Mouse (Mus musculus) liver, embryonic 13.5 days (tissue): ENCODE measurements at regions not wholly inside any gene's neighbourhood (a gene's known extent, or its start where the extent isn't known, plus 50 kb on each side); places are given as distances from the start of the nearest gene placed in this dataset.

Experiments used
- ATAC-seq: fragments of 200-750 bp; cut with Nextera tagmentation; 2 replicates; pipeline ENCODE4 v1.8.0; 2017; ENCODE audit warnings: low read depth, mild to moderate bottlenecking, moderate number of reproducible peaks, moderate library complexity
- DNase-seq: peaks from one replicate; pipeline ENCODE4 v3.0.0; 2022
- H3K27ac ChIP-seq: fragments of 300-500 bp; sonication (generic); 2 replicates; pipeline ENCODE4 v1.5.1; 2015; ENCODE audit warnings: moderate library complexity, mild to moderate bottlenecking, inconsistent platforms
- H3K27me3 ChIP-seq: fragments of 300-500 bp; sonication (generic); 2 replicates; pipeline ENCODE4 v1.6.1; 2015; ENCODE audit warnings: mild to moderate bottlenecking, inconsistent platforms
- H3K36me3 ChIP-seq: fragments of 300-500 bp; sonication (generic); 2 replicates; pipeline ENCODE4 v1.6.1; 2015; ENCODE audit warnings: mild to moderate bottlenecking, inconsistent platforms
- H3K4me1 ChIP-seq: fragments of 300-500 bp; sonication (generic); replicated peaks from 2 replicates; pipeline ENCODE4 v1.6.1; 2015; ENCODE audit warnings: inconsistent platforms
- H3K4me2 ChIP-seq: fragments of 300-500 bp; sonication (generic); 2 replicates; pipeline ENCODE4 v1.6.1; 2015; ENCODE audit warnings: inconsistent platforms, mild to moderate bottlenecking, moderate library complexity
- H3K4me3 ChIP-seq: fragments of 300-500 bp; sonication (generic); replicated peaks from 2 replicates; pipeline ENCODE4 v1.5.1; 2015; ENCODE audit warnings: mild to moderate bottlenecking, inconsistent platforms
- H3K9ac ChIP-seq: fragments of 300-500 bp; sonication (generic); 2 replicates; pipeline ENCODE4 v1.6.1; 2015; ENCODE audit warnings: mild to moderate bottlenecking, inconsistent platforms
- H3K9me3 ChIP-seq: fragments of 300-500 bp; sonication (generic); replicated peaks from 2 replicates; pipeline ENCODE4 v1.6.1; 2016; ENCODE audit warnings: inconsistent platforms
- WGBS: fragments of 180-500 bp; shearing (Covaris S2); methylation state at CpG from one replicate; pipeline ENCODE4 v1.1.7; 2015; ENCODE audit not compliant: insufficient replicate concordance; 5-methylcytosine and 5-hydroxymethylcytosine counted together

- no peak overlapping the region for H3K9ac ChIP-seq
- 3% methylated on average over 4 of the region's 4 CpGs for WGBS
- H3K27me3 ChIP-seq = no peaks in the 10 kb centered on the region
- no peak overlapping the region for H3K4me3 ChIP-seq
- H3K27ac ChIP-seq = no peak overlapping the region
- H3K4me1 ChIP-seq = peaks cover 14% of the 10 kb centered on the region
- DNase-seq (peak; percentile 18), ATAC-seq (peak; percentile 61)
- no peak overlapping the region for H3K4me2 ChIP-seq
- no peaks in the 10 kb centered on the region for H3K36me3 ChIP-seq
- 0 out of 2 replicates have a peak, but pooled peaks cover 4% of the 10 kb centered on the region for H3K9me3 ChIP-seq
Observed at GRCm38 (mm10) chr9:115656994-115657713, 252.1 kb upstream of the Gadl1 start.

DNA sequence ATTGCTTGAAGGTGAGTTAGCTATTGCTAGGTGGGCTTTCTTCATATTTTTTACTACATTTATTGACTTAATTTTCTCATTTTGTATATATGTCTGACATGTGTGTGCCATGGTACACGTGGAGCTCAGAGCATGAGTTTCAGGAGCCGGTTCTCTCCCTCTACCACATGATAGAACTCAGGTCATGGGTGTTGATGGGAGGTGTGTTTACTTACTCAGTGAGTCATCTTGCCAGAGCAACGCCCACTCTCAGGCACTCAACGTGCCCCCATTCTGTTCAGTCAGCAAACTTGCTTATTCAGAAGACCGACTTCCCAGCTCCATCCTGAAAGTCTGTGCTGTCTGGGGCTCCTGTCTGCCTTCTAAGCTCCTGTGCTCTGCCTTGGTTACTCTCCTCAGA is 250.8 kb upstream of the Gadl1 start:
- H3K27ac ChIP-seq = no peak overlapping the region
- WGBS = 67% methylated on average over 5 of the region's 5 CpGs
- no peak overlapping the region for H3K4me3 ChIP-seq
- H3K36me3 ChIP-seq = no peaks in the 10 kb centered on the region
- DNase-seq (no peak), ATAC-seq (no peak)
- H3K9me3 ChIP-seq = no peaks in the 10 kb centered on the region
- H3K9ac ChIP-seq = no peak overlapping the region
- peaks cover 14% of the 10 kb centered on the region for H3K4me1 ChIP-seq
- H3K4me2 ChIP-seq = no peak overlapping the region
- no peaks in the 10 kb centered on the region for H3K27me3 ChIP-seq

- Histone ChIP-seq H3K4me1 (peaks cover 14% of the 10 kb centered on the region), H3K9ac (no peak overlapping the region), H3K9me3 (no peaks in the 10 kb centered on the region), H3K4me3 (no peak overlapping the region), H3K27ac (no peak overlapping the region), H3K27me3 (no peaks in the 10 kb centered on the region), H3K4me2 (no peak overlapping the region), H3K36me3 (no peaks in the 10 kb centered on the region)
- ATAC-seq (no peak), DNase-seq (no peak)
- WGBS = 81% methylated on average over 1 of the region's 1 CpGs
Observed at GRCm38 (mm10) chr9:115660371-115660770, 248.9 kb upstream of the Gadl1 start.

GRCm38 (mm10) chr9:115661834-115662425 is 247.3 kb upstream of the Gadl1 start:
- H3K4me2 ChIP-seq = no peak overlapping the region
- H3K36me3 ChIP-seq = no peaks in the 10 kb centered on the region
- H3K4me3 ChIP-seq = no peak overlapping the region
- DNase-seq (no peak), ATAC-seq (no peak)
- no peaks in the 10 kb centered on the region for H3K9me3 ChIP-seq
- H3K9ac ChIP-seq = no peak overlapping the region
- H3K27me3 ChIP-seq = no peaks in the 10 kb centered on the region
- peaks cover 9% of the 10 kb centered on the region for H3K4me1 ChIP-seq
- WGBS = 63% methylated on average over 5 of the region's 5 CpGs
- H3K27ac ChIP-seq = no peak overlapping the region

DNA sequence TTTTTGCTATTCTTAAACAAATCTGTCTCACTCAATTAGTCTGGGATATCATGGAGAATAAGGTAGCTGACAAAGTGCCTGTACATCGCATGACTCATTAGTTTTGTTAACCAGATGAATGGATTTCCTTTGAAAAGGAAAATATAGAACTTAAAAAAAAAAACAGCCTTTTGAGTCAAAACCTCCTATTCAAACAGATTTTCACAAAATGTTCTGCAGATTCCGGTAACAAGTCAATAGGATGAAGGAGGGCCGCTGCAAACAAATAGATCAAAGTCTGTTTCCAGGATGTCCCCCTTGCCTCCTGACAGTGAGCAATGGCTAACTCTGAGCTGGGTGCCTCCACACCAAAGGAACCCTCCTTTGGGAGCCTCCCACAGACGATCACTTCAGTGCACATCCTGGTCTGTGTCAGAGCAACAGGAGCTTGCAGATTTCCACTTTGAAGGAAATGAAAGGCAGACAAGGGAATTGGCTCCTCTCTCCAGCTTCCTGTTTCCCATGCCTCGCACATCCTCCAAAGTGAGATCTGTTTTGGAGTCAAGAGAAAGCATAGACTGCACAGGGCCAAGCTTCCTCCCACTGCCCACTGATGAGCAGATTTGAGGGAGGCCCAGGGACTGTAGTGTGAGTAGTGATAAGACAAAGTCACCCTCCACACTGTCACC is 243.8 kb upstream of the Gadl1 start:
- no peaks in the 10 kb centered on the region for H3K27me3 ChIP-seq
- no peak overlapping the region for H3K27ac ChIP-seq
- H3K9ac ChIP-seq = no peak overlapping the region

GRCm38 (mm10) chr9:115666530-115666929 is 242.7 kb upstream of the Gadl1 start:
- Histone ChIP-seq H3K4me2 (no peak overlapping the region), H3K36me3 (no peaks in the 10 kb centered on the region), H3K9me3 (no peaks in the 10 kb centered on the region), H3K27me3 (no peaks in the 10 kb centered on the region), H3K9ac (no peak overlapping the region), H3K4me3 (no peak overlapping the region), H3K4me1 (no peaks in the 10 kb centered on the region), H3K27ac (no peak overlapping the region)
- ATAC-seq (no peak), DNase-seq (no peak)
- 80% methylated on average over 3 of the region's 3 CpGs for WGBS

More for the DNA sequence above, 243.8 kb upstream of the Gadl1 start:
- H3K9me3 ChIP-seq = no peaks in the 10 kb centered on the region
- no peak for ATAC-seq
- H3K36me3 ChIP-seq = no peaks in the 10 kb centered on the region
- H3K4me2 ChIP-seq = no peak overlapping the region
- WGBS = 35% methylated on average over 5 of the region's 5 CpGs
- H3K4me3 ChIP-seq = no peak overlapping the region
- DNase-seq = no peak
- H3K4me1 ChIP-seq = no peaks in the 10 kb centered on the region

GRCm38 (mm10) chr9:115680703-115681576 is 228.3 kb upstream of the Gadl1 start:
- Histone ChIP-seq H3K27ac (no peak overlapping the region; the same call in 1 of the 2 replicates), H3K4me2 (no peak overlapping the region)
- WGBS = 17% methylated on average over 9 of the region's 9 CpGs

DNA sequence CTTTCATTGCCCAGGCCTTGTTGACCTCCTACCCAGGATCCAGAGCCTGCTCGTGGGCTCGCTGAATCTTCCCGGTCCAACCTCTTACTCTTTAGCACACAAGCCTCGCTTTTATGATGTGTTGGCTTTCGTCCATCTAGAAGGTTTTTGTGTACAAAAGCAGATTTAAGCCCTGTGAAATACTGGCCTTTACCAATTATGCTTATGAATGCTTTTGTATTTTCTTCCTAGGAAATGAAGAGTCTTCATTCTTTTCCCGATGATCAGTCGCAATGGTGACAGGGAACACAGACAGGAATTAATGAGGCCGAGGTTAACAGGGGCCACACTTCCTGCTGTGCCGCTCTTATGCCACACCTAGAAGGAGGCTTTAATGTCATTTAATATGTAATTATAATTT is 227.4 kb upstream of the Gadl1 start:
- ATAC-seq = no peak
- no peak overlapping the region for H3K4me3 ChIP-seq
- 55% methylated on average over 9 of the region's 9 CpGs for WGBS
- DNase-seq = no peak
- H3K4me2 ChIP-seq = no peak overlapping the region
- H3K9me3 ChIP-seq = no peaks in the 10 kb centered on the region
- no peaks in the 10 kb centered on the region for H3K27me3 ChIP-seq
- H3K27ac ChIP-seq = no peak overlapping the region
- peaks cover 19% of the 10 kb centered on the region; the same call in 1 of the 2 replicates for H3K4me1 ChIP-seq
- H3K36me3 ChIP-seq = no peaks in the 10 kb centered on the region
- H3K9ac ChIP-seq = no peak overlapping the region

More at GRCm38 (mm10) chr9:115680703-115681576, 228.3 kb upstream of the Gadl1 start:
- H3K27me3 ChIP-seq = no peaks in the 10 kb centered on the region
- 0 out of 2 replicates have a peak, but pooled peaks have one; percentile 36 for ATAC-seq
- peaks cover 14% of the 10 kb centered on the region; the same call in 1 of the 2 replicates for H3K4me1 ChIP-seq
- H3K36me3 ChIP-seq = no peaks in the 10 kb centered on the region
- H3K4me3 ChIP-seq = no peak overlapping the region
- H3K9ac ChIP-seq = no peak overlapping the region
- DNase-seq = no peak
- H3K9me3 ChIP-seq = no peaks in the 10 kb centered on the region

DNA sequence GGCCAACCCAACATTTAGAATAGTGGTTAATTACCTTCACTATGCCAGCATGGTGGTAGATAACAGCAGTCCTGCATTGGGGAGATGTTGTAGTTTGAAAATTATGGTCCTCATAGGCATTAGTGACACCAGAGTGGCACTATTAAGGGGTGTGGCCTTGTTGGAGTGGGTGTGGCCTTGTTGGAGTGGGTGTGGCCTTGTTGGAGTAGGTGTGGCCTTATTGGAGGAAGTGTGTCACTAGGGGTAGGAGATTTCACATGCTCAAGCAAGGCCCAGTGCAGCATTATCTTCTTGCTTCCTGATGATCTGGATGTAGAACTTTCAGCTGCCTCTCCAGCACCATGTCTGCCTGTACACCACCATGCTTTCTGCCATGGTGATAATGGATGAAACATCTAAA is 225.3 kb upstream of the Gadl1 start:
- no peak overlapping the region for H3K4me3 ChIP-seq
- no peaks in the 10 kb centered on the region for H3K36me3 ChIP-seq
- ATAC-seq (no peak), DNase-seq (no peak)
- H3K4me2 ChIP-seq = no peak overlapping the region
- H3K9ac ChIP-seq = no peak overlapping the region
- no peak overlapping the region for H3K27ac ChIP-seq
- H3K4me1 ChIP-seq = peaks cover 19% of the 10 kb centered on the region; the same call in 1 of the 2 replicates
- no peaks in the 10 kb centered on the region for H3K9me3 ChIP-seq
- H3K27me3 ChIP-seq = no peaks in the 10 kb centered on the region

GRCm38 (mm10) chr9:115686605-115687004 is 222.7 kb upstream of the Gadl1 start:
- no peak overlapping the region for H3K4me3 ChIP-seq
- no peak overlapping the region for H3K9ac ChIP-seq
- DNase-seq = no peak
- H3K27me3 ChIP-seq = no peaks in the 10 kb centered on the region
- no peak; the same call in 1 of the 2 replicates for ATAC-seq
- no peaks in the 10 kb centered on the region for H3K9me3 ChIP-seq
- no peaks in the 10 kb centered on the region for H3K36me3 ChIP-seq
- H3K4me1 ChIP-seq = peaks cover 7% of the 10 kb centered on the region; the same call in 1 of the 2 replicates
- no peak overlapping the region for H3K4me2 ChIP-seq
- 68% methylated on average over 5 of the region's 5 CpGs for WGBS
- H3K27ac ChIP-seq = no peak overlapping the region

DNA sequence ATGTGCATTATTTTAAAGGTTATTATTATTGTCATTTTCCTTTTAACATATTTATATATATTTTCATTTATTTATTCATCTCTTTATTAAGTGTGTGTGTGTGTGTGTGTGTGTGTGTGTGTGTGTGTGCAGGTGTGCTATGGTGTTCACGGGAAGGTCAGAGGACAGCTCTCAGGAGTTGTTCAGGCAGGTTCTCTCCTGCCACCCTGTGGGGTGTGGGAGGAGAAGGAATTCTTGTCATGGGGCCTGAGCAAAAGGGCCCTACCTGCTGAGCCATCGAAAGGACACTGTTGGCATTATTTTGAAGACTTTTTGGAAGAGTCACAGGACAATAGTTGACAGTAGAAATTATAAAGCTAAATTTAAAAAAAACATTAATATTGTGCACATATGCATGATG is 216.4 kb upstream of the Gadl1 start:
- Histone ChIP-seq H3K27ac (no peak overlapping the region), H3K4me1 (no peaks in the 10 kb centered on the region), H3K27me3 (no peaks in the 10 kb centered on the region)

More for the DNA sequence above, 216.4 kb upstream of the Gadl1 start:
- Histone ChIP-seq H3K4me3 (no peak overlapping the region), H3K9me3 (no peaks in the 10 kb centered on the region), H3K9ac (no peak overlapping the region), H3K36me3 (no peaks in the 10 kb centered on the region), H3K4me2 (no peak overlapping the region)
- 57% methylated on average over 2 of the region's 2 CpGs for WGBS
- no peak for ATAC-seq
- no peak for DNase-seq
